Mouse (Mus musculus) heart, adult 2 months (tissue): ENCODE measurements around the gene Emcn.

Experiments
- CTCF ChIP-seq: fragments of 200-600 bp; IDR thresholded peaks from 2 replicates; pipeline ENCODE4 v1.8.1; 2022; ENCODE audit warnings: antibody characterized with exemption, mild to moderate bottlenecking, moderate library complexity
- POLR2A ChIP-seq: fragments of 200-500 bp; IDR thresholded peaks from 2 replicates; pipeline ENCODE4 v1.6.1; 2011; ENCODE audit warnings: mild to moderate bottlenecking, low read depth, low read length, control low read depth; ENCODE audit not compliant: insufficient read depth

GRCm38 (mm10) chr3:137429516-137429915 is 88.6 kb downstream of the Emcn start:
- TF ChIP-seq POLR2A (no peak), CTCF (no peak)
